Mouse (Mus musculus): ENCODE results near the gene Cnnm4.
A peak's percentile ranks its signal among the peaks of the same experiment; 100 is the strongest.

The Cnnm4 gene

DNA sequence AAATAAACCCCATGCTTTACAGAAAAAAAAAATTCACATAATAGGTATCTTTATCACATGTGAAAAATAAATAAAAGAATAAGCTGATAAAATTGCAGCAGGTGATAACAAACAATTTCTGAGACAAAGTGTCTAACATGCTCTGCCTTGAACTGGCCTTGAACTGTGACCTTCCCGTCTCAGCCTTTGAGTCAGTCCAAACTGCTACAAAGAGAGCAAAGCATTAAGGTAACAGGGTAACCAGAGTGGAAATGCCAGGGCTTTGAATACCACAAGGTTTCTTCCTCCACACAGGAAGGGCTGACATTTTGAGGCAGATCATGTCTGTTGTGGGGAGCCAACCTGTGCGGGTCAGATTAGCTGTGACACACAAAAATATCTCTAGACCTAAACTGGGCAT, 74.0 kb downstream of the Cnnm4 start:
- DNase-seq = no peak

DNA sequence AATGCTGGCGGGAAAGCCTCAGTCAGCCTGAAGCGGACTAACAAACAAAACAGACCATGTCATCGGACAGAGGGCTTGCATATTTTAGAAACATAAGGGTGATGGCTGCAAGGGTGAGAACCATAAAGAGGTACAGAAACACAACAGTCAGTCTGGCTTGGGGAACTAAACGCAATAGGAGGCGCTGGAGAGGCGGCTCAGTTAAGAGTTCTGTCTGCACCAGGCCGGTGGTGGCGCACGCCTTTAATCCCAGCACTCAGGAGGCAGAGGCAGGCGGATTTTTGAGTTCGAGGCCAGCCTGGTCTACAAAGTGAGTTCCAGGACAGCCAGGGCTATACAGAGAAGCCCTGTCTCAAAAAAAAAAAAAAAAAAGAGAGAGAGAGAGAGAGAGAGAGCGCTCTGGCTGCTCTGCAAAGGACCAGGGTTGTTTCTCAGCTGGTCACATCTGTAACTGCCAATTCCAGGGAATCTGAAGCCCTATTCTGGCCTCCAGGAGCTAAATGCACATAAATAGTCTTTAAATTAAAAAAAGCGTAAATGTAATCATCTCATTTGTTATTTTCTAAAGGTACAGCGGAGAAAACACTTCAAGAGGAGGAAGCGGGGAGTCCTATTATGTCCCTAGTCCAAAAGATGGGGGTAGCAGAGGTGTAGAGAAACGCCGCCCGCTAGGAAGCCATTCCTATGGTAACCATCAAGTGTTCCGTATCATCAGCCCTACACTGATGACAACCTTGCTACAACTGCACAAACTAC, 74.6 kb downstream of the Cnnm4 start:
- DNase-seq = peak; percentile 91

DNA sequence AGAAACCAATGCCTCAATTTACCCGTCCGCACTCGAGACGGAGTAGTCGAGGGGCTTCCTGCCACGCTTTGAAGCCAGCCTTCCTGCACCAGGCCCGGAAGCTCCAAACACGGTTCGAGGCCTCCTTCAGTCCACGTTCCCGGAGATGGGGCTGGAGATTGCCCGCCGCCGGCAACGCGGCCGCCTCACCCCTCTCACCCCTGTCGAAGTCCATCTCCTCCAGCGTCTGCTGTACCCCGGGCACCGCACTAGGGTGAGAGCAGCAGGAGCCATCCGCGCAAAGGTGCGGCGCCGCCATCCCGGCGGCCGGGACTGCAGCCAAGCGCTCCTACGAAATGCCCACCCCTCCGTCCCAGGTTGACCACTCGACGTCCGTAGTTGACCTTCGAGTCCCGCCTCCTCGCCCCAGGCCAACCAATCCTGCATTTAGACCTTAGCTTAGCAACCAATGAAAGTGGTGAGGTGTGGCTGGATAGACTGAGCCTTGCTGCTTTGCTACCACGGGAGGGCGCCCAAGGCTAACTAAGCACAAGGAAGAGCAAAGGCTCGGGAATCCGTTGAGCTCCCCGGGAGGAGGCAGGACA, 75.6 kb downstream of the Cnnm4 start, which contains the start of gene Ankrd39:
Ankrd39 (minus strand) TSS at position 558 of the 584 bp plus-strand sequence.
- peak; percentile 100 for DNase-seq

GRCm38 (mm10) chr1:36547981-36548598, 76.7 kb downstream of the Cnnm4 start:
- peak; percentile 97 for DNase-seq

DNA sequence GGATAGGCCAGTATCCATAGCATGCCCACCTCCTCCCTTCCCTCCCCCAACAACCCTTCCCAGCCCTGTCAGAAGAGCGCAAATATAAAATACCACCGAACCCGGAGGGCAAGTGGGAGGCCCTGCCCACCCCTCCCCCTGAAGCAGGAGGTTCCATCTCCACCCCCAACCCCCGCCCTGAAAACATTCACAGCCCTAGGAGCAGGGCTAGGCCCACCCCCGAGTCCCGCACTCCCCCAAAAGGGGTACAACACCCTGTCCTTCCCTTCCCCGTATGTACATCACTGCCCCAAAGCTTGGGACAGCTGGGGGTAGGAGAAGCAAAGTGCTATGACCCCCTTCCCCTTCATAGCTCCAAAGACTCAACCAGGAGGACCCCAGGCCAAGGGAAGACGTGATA, 77.4 kb downstream of the Cnnm4 start:
- peak; percentile 92 for DNase-seq

DNA sequence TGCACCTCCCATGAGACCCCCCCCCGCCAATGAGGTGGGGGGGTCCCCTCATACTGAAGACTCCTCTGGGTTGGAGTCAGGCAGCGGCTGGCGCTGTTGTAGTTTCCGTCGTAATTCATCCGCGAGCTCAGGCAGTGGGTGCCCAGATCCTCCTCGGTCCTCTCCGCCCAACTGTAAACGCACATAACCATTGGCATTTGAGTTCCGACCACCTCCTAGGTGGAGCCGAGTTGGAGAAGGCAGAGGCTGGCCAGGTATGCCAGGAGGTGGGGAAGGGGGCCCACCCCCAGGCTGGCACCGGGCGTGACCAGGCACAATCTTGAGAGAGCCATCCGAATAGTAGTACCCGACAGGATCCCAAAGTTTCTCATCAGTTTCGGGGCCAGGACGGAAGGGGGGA, 78.1 kb downstream of the Cnnm4 start:
- DNase-seq = peak; percentile 92

DNA sequence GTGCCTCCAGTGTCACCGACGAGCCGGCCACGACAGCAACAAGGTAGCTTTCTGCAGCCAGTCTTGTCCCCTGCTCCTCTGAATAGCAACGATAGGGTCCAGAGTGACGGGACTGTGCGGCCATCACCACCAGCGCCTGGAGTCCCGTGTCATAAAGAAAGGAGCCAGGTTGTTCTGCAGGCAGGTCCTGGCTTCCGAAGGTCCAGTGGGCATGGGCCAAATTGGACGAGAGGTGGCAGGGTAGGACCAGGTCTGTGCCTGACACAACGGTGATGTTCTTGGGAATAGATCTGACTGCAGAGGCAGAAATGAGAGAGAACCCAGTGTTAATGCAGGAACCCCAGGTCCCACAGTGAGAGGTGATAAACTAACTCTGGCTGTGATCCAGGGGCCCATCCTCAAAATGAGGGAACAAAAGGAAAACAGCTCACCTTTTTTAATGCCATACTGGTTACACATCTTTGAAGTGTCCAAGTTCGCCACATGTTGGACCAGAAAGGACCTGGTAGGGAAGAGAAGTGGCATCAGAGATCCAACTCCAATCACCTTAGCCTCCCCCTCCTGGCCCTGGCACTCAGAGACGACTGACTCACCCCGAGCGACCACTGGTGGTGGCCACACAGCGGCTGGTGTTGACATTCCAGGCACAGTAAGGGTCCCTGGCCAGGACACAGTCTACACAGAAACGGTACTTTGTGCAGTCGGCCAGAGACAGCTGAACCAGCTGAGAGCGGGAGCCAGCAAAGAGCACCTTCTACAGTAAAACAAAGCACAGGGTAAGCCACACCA, 78.8 kb downstream of the Cnnm4 start:
- peak; percentile 94 for DNase-seq

- DNase-seq = peak; percentile 91
Observed at GRCm38 (mm10) chr1:36551904-36552303, 80.5 kb downstream of the Cnnm4 start.

DNA sequence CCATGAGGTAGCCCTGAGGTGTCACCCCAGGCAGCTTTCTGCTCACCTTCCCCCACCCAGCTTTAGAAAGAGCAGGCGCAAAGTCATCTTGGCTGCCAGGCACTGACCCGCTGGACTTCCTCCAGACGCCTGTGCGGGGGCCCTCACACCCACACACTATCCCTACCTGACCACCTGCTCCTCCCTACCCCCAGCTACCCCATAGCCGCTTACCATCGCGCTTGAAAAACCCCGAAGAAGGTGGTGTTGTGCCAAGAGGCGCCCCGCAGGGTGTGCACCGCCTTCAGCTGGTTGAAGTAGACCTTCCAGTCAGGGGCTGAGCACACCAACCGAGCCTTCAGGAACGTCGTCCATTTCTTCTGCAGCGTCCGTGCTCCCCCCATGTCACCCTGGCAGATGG, 81.1 kb downstream of the Cnnm4 start:
- DNase-seq = peak; percentile 94

- peak; percentile 97 for DNase-seq
Observed at GRCm38 (mm10) chr1:36554633-36555399, 83.4 kb downstream of the Cnnm4 start.

DNA sequence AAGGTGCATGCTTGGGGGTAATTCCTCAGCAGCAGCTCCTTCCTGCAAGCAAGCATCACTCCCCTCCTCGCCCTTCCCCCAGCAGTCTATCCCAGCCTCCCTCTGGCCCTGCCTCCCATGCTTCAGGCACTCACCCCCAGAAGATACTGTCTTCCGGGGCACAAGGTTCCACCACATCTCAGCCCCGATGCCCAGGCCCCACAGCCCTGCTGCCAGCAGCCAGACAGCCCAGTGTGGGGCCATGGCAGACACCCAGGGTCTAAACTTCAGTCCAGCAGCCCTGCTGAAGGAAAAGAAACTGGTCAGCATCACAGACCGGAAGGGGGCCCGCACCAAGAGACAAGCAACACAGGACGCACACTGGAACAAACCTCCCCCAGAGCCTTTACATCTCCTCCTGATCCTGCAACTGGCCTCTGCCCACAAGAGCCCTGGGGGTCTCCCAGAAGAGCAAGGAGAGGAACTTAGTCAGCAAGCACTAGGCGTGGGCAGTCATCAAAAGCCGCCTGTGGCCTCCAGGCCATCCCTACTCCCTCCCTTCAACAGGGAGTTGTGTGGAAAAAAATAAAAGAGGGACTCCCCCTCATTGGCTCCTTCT, 84.5 kb downstream of the Cnnm4 start:
- DNase-seq = peak; percentile 97

DNA sequence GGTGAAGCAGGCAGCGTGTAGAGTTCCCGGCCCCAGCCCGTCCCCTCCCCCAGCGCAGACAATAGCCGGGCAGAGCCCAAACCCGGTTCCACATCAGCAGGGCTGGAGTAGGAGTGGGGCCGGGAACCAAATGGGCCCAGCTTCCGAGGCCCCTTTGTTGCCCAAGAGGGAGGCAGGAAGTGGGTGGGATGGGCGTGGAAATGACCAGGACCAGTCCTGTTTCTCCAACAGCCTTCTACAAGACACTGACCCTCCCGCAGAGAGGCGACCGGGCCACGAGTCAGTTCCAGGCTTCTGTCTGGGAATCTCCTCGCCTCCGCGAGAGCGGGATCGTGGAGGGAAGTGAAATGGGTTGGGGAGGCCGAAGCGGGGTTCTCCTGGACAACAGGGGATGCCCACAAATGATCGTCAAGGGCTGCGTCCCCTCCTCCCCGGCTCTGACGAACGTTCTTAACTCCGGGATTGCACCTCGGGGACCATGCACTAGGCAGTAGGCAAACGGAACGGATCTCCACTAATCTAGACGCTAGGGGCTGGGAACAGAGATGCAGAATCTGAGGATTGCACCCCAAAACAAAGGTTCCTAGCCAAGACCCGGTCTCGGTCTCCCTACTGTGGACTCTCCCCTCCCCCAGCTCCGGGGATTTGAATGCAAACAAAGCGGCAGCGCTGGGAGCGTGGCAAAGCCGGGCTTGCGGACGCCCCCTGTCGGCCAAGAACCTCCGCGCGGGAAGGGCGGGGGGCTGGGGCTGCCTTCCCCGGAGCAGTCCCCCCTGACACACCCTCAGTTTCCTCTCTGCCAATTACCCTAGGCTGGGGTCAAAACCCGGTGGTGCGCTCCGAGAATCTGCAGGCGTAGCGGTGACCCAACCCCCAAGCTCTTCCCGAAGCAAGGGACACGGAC, 85.4 kb downstream of the Cnnm4 start:
- DNase-seq = peak; percentile 100

- DNase-seq = peak; percentile 99
Observed at GRCm38 (mm10) chr1:36557457-36558011, 86.1 kb downstream of the Cnnm4 start.

Data from heart, adult 11 months (tissue).